Mouse (Mus musculus) testis, adult 2 months (tissue): ENCODE measurements around the gene Fam8a1.

ENCODE experiments used
- CTCF ChIP-seq: fragments of 200-500 bp; IDR thresholded peaks from 2 replicates; pipeline ENCODE4 v1.5.1; 2012; ENCODE audit warnings: low read depth, mild to moderate bottlenecking, inconsistent platforms, low read length, moderate library complexity; ENCODE audit not compliant: control insufficient read depth, insufficient read depth, insufficient replicate concordance
- POLR2A ChIP-seq: fragments of 200-500 bp; IDR thresholded peaks from 2 replicates; pipeline ENCODE4 v1.6.1; 2012; ENCODE audit warnings: low read depth, mild to moderate bottlenecking, inconsistent platforms, low read length, moderate library complexity; ENCODE audit not compliant: control insufficient read depth

GRCm38 (mm10) chr13:46645476-46645875, 23.8 kb upstream of the Fam8a1 start:
- TF ChIP-seq CTCF (no peak), POLR2A (no peak)
